Mouse (Mus musculus) B cell, adult 2 months (primary cell): ENCODE results near the gene Gm10251.
"Not testable (repeated sequence)": the region's sequence is repeated elsewhere in the genome, so short reads cannot be mapped to it uniquely, and the experiment has no call there.

Experiments
- DNase-seq, 2 experiments: peaks; one replicate each; pipeline ENCODE4 v3.0.0; 2022

Gene Gm10251

DNA sequence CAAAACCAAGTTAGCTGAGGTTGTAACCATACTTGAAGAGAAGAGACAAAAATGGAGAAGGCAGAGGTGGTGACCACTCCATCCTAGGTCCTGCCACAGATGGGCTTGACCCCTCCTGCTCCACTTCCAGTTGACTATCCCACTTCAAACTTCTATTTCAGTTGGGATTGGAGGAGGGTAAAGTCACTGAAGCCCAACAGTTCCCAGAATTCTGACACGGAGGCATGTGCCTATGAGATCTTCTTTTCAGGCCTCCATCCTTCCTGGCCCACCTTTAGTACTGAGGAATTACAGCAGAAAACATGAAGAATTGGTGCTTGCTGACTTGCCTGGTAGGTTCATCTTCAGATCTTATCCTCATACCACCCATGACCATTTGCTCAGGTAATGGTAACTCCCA, at the start of gene Gm10251:
TSS of gene Gm10251 (minus strand) at position 101 of the 400 bp plus-strand sequence.
- not testable (repeated sequence) for DNase-seq

DNA sequence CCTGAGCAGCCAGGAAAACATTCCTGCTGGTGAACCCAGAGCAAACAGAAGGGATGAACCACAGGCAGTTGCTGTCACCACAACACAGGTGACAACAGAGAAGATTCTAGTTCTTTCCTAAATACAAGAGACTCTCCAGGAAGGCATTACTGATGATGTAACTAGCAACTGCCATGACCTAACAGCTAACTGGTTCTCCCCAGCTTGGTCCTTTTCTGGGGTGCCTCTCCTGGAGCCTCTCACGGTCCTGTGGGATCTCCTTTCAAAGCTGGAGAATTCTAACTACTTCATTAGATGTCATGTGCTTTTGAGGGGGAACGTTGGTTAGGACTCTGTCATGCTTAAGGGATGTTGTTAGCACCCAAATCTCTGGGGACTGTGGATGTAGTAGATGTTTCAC, 36.2 kb upstream of the Gm10251 start, which contains the start of gene Gm8050:
TSS of gene Gm8050 (minus strand) at position 101 of the 400 bp plus-strand sequence.
- not testable (repeated sequence) for DNase-seq

DNA sequence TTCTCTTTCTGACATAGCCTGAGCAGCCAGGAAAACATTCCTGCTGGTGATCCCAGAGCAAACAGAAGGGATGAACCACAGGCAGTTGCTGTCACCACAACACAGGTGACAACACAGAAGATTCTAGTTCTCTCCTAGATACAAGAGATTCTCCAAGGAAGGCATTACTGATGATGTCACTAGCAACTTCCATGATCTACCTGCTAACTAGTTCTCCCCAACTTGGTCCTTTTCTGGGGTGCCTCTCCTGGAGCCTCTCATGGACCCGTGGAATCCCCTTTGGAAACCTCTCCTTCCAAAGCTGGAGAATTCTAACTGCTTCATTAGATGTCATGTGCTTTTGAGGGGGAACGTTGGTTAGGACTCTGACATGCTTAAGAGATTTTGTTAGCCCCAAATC, 61.7 kb downstream of the Gm10251 start, which contains the start of gene Gm3460:
TSS of gene Gm3460 (minus strand) at position 101 of the 400 bp plus-strand sequence.
- DNase-seq, result not testable (repeated sequence)

DNA sequence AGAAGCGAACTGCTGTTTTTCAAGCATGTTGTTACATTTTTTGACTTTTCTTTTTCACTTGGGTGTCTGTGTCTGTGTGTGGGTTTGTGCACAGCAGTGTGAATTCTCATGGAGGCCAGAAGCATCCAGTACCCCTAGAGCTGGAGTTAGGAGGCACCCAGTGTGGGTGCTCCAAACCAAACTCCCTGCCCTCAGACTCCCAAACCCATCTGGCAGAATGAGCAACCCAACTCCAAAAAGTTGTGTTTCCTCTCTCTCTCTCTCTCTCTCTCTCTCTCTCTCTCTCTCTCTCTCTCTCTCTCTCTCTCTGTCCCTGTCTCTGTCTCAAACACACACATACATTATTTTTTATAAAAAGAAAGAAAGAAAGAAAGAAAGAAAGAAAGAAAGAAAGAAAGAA, 77.5 kb downstream of the Gm10251 start:
- peak in 1 of 2 experiments; percentile 0 for DNase-seq

DNA sequence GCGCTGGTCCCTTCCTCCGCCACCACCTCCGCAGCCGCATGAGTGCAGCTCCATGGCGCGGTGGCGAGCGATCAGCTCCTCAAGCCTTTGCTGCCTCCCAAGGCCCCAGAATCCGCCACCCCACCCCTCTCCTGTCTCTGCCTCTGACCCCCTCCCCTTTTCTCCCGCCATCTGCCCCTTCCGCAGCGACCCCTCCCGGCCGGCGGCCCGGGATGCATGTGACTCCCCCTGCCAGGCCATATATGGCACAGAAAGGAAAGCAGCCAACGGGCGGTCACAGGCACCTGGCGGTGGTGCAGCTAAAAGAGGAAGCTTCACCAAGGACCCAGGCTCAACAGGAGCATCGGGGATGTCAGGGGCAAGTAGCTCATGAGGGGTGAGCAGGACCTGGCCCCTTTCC, 79.0 kb downstream of the Gm10251 start:
- DNase-seq, result not testable (repeated sequence)

DNA sequence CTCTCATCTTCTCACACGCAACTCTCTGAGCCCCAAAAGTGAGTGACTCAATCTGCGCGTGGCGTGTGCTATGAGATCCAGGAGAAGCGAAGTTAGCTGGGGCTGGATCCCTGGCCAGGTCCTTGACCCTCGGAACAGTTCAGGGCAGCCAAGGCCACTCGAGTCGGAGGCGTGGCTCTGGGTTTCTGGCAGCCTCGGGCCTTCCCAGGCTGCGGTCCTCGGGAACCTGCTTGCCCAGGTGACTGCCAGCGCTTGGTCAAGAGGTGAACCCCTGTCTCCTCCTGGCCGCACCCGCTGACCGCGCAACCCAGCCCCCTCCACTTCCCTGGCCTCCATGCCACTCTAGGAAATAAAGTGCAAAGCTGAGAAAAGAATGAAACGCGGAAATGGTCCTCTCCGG, 79.4 kb downstream of the Gm10251 start:
- not testable (repeated sequence) for DNase-seq

DNA sequence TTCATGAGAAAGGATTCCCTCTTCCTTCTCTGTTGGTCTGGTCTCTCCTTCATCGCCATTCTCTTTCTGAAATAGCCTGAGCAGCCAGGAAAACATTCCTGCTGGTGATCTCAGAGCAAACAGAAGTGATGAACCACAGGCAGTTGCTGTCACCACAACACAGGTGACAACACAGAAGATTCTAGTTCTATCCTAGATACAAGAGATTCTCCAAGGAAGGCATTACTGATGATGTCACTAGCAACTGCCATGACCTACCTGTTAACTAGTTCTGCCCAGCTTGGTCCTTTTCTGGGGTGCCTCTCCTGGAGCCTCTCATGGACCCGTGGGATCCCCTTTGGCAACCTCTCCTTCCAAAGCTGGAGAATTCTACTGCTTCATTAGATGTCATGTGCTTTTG, 93.5 kb downstream of the Gm10251 start, which contains the start of gene Gm3629:
TSS of gene Gm3629 (minus strand) at position 101 of the 400 bp plus-strand sequence.
- DNase-seq, result not testable (repeated sequence)
